Mouse (Mus musculus) hematopoietic stem cell, adult 5-6 weeks (primary cell): ENCODE measurements at regions not wholly inside any gene's neighbourhood (a gene's known extent, or its start where the extent isn't known, plus 50 kb on each side); places are given as distances from the start of the nearest gene placed in this dataset.
A peak's percentile ranks its signal among the peaks of the same experiment; 100 is the strongest.

Source experiments
- ATAC-seq, 2 experiments: fragments of 125-278 bp in 1 of 2; replicated peaks in 1 of 2; 2 replicates each; pipeline ENCODE4 v1.8.0; 2016 to 2017; ENCODE audit warnings: inconsistent platforms in 2 of 2, mild to moderate bottlenecking in 2 of 2, moderate number of reproducible peaks in 2 of 2, low read depth in 1 of 2, moderate TSS enrichment in 1 of 2; ENCODE audit not compliant: low FRiP score in 2 of 2, poor library complexity in 2 of 2, severe bottlenecking in 2 of 2, insufficient read depth in 1 of 2, low TSS enrichment in 1 of 2

DNA sequence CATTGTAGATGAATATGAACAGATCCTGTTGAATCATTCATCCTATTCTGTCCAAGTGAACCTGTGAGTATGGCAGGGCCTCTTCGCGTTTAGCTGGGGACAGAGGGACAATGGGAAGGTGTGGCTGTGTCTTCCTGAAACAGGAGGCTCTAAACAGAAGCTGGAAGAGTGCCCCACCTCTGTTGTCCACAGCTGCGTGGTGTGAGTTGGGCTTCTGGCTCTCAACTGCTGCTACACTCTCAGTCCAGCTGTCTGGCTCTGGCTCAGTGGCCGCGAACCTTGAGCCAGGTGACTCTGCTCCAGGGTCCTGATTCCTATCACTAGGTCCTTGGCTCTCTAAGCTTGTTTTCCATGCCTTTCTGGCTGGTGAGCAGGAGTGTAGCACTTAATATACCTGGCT lies 434.0 kb upstream of the Mki67 start:
- no peak for ATAC-seq

DNA sequence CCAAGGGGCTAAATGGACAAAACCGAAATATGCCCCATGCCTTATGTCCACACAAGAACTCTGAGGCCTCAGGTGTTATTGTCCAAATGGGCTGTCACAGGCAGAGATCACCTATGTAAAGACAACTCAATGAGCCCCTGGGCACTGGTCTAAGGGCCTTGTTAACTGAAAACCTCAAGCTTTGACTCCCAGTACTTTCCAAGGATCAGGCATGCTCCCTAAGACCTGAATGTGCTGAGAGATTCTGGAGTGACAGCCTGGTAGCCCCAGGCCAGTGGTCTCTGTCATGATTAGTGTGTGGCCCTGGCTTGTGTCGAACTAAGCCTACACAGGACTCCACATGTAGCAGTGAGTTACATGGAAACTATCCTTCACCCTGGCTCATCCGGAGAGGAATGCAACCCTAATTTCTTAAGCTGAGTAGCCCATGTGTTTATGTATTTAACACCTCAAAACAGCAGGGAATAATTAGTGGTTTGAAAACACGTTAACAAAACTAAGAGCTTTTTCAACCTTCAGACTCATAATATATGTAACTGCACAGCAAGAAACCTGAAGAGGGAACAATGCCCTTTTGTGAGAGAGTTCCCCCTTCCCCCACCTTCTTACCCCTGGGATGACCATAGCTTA lies 435.3 kb upstream of the Mki67 start:
- no peak for ATAC-seq

DNA sequence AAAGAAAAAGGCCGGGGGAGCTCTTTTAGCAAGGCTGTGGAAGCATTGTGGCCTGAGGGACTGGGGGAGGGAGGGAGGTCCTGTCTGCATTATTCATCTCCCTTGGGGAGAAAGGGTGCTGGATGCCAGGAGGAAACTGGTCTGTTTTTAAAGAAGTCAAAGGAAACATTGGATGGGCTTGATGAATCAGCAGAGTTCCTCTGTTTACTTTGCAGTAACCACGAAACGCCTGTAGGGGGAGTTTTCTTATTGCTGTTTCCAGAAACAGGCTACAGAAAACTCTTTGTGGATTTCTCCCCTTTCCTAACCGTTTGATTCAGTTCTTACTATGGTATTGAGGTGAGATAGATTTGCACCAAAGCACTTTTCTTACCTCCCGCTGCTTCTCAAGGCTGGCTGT lies 436.3 kb upstream of the Mki67 start:
- ATAC-seq, result peak in 1 of 2 experiments; percentile 69; a peak in 2 of 4 replicates

DNA sequence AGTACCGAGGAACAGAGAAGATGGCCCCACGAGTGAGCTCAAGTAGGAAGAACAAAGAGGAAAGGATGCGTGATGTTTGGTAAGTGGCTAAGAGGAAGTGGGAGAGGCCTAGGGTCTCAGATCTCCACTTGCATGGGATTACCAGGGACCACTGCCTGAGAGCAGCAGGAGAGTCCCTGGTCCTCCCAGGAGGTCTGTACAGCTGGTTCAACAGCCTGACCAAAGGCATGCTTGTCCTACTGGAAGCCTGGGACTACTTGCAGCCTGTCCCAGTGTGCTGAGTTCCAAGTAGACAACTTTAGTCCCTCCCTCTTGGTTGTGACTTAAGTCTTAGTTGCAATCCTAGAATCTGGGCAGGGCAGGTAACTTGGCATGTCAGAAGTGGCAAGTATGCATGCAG lies 437.5 kb upstream of the Mki67 start:
- ATAC-seq, result no peak

DNA sequence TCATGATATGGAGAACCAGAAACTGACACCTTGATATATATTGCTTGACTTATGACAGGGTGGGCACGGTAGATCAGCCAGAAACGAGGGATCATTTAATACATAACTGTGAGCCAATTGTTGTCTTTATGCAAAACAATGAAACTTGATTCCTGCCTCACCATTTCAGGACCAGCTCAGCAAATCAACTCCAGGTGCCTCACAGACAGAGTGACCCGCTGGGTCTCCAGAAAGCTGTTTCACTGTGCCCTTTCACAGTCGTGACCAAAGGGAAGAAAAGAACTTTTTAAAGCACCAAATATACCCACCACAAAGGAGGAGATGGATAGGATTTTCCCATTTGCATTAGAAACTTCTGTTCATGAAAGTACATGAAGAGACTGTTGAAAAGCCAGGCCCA lies 443.0 kb upstream of the Mki67 start:
- ATAC-seq, result no peak

DNA sequence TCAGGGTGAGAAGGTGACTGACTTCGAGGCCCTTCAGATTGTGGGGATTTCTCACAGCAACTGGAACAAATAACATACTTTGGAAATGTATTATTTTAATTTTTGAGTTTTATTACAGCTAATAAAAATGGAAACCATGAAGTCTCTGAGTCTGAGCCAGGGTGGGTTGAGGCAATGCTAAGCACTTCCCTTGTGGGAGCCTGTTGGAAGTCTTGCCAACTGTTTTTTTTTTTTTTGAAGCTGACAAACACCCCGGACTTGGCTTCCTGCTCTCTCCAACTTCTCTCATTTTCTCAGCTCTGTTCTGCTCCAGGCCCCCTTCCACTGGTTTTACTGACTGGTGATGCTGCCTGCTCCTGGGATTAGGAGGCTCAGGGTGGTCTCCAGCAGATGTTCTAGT lies 445.4 kb upstream of the Mki67 start:
- no peak for ATAC-seq

DNA sequence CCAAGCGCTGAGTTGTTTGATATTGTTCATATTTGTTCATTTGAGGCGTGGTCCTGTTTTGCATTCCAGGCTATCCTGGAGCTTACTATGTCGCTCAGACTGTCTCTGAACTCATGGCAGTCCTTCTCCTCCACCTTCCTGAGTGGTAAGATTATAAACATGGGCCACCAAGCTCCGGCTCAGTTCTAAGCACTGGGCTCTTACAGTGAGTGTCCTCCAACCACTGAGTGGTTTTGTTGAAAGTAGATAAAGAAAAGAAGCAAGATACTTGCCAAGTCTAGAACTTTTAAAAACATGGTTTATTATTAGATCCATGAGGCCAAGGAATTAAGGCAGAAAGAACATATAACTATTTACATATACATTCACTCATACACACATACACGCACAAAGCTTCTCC lies 448.7 kb upstream of the Mki67 start:
- ATAC-seq, result no peak

DNA sequence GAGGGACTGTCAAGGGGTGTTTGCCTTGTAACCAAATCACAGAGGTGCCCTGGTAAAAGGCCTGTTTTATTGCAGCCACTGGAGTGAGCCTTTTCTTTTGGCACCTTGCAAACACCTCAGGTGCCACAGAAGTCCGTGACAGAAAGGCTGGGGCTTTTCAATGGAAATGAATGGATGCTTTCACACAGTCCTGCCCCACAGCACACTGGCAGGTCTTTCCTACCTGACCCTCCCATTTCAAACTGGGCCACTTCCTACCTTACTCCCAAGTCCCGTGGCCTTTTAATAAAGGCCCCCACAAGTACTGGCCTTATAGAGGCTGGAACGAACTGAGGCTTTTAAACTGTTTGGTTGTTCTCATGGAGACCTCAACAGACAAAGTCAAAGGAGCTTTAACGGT lies 453.1 kb upstream of the Mki67 start:
- ATAC-seq, result no peak

DNA sequence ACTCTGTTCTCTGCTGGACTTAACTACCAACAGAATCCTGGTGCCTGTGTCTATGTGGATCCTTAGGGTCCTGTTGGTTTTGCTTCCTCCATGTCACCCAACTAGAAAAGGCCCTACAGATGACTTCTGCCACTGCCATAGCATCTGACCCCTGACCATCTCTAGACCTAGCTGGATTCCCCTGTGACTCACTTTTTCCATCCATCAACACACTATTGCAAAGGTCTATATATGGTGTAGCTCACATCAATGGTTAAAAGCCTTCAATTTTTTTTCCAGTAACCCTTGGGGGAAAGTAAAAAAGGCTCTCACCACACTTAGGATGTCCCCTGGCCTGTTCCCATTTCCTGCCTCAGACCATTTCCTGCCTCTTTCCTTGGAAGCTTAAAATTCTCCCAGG lies 460.2 kb upstream of the Mki67 start:
- no peak for ATAC-seq

DNA sequence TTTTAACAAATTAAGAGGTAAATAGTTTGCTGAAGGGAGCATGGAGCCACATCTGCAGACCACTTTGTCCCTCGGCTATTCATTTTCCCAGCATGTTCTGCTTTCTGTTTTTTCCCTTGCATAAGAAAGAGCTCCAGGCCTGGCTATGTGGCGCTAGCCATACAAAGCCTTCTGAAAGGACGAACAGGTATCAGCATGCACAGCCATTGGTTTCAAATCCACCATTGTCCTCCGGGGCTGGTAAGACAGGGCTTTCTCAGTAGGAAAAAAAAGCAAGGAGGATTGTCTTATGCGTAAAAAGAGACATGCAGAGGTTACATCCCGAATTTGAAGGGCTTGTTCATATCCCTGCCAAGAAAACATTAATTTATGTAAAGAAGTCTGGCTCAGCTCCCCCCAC lies 464.8 kb upstream of the Mki67 start:
- no peak for ATAC-seq

DNA sequence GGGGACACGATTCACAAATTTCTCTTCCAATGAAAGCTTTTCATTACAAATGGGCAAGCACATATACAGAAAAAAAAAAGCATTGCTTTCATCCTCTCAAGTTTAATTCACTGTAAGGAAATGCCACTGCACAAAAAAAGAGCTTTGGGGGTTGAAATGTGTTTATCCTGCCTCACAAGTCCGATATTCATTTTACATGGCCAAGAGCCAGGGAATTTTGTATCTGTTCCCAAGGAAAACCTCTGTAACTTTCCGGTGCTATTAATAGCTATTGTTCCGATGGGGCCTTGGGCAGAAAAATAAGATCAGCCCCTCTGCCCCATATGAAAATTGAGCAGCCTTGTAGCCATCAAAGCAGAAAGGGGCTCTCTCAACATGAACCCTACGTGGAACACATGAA lies 465.9 kb upstream of the Mki67 start:
- ATAC-seq, result no peak

DNA sequence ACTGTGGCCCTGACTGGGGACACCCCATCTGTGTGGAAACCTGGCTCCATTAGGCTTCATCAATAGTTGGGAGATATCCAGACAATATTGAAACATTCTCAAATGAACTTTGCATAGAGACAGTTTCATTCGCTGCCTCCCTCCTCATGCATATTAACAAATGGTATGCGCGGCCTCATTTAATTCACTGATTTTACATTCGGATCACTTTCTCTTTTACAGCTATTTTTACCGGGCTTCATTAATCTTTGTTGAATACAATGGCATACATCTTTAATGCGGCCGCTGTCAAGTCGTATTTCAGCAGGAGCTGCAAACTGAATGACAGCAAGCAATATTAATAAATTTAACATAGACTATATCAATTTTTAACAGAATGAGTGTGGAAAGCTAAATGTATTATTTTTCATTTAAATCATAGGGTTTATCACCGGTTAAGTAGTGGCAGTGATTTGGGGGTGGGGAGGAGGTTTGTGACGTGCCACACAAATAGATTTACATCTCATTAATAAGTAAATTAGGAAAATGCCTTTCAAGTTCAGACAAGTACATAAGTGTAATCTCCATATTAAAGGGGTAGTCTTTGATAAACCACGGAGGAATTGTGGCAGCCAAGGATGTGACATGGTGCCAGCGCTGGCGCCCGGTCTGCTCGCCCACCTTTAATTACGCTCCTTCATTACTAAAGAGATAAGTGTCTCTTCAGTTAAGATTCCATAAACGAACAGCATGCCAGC lies 480.4 kb upstream of the Mki67 start:
- ATAC-seq, result no peak

DNA sequence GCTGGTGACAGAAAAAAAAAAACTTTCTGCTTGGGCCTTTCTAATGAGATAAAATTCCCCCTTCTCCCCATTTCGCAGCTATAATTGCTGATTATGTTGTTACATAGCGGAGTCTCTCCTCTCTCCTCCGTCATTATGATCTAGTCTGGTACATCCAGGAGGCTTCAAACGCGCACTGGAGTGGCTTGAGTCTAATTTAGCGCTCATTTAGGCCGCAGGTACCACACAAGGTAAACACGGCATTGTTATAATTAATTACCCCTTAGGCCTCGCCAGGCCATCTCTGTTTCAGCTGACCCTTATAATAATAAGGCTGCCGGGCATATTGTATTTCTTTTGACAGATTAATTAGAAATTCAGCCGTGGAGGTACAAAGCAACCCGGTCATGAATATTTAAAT lies 492.7 kb upstream of the Mki67 start:
- no peak for ATAC-seq

DNA sequence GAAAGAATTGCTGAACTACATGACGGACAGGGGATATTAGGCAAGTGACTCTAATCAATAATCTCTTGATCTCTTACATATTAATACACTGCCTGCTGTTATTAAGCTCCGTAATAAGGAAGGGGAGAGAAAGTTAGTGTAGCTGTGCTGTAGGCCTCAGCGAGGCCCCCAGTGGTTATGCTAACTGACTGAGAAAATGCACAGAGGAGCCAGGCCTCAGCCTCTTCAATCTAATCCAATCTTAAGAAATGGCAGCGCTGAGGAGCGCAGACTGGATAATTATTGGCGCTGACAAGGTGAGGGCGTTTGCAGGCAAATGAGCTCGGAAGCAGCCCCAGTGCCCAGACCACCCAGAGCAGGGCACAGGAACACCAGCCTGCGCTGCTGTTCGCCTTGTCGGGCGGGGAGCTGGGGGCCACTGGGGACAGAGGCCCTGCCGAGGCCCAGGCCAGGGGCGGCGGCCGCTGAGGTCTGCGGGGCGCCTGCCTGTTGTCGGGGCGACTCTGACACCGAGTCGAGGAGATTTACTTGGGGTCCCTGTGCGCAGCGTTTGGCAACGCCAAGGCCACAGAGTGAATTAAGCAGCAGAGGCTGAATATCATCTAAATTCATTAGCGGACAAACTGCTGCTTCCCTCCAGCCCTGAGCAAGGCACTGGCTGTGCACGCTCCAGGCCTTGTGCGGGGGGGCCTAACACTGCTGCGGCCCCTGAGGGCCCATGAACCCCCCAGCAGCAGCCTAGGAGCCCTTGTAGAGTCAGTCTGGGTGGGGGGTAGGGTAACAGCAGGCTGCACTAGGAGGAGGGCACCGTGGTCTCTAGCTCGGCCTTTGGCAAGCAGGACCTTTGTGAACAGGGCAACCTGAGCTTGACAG lies 493.4 kb upstream of the Mki67 start:
- ATAC-seq, result no peak

DNA sequence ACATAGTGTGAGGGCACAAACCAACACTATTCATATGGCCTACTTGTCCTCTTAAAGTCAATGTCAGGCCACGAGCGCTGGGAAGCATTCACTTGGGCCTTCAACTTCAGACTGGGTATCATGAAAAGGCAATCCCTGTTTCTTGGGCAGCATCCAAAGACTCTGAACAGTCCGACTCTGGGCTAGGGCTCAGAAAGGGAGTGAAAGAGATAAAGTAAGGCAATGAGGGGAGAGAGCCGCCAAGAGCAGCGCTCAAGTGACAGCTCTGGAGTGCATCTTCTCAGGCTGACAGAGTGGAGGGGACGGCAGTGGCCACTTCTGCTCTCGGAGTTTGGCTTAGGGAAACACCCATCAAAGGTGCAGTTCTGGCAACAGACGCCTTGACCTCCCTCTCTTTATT lies 496.3 kb upstream of the Mki67 start:
- ATAC-seq, result no peak

DNA sequence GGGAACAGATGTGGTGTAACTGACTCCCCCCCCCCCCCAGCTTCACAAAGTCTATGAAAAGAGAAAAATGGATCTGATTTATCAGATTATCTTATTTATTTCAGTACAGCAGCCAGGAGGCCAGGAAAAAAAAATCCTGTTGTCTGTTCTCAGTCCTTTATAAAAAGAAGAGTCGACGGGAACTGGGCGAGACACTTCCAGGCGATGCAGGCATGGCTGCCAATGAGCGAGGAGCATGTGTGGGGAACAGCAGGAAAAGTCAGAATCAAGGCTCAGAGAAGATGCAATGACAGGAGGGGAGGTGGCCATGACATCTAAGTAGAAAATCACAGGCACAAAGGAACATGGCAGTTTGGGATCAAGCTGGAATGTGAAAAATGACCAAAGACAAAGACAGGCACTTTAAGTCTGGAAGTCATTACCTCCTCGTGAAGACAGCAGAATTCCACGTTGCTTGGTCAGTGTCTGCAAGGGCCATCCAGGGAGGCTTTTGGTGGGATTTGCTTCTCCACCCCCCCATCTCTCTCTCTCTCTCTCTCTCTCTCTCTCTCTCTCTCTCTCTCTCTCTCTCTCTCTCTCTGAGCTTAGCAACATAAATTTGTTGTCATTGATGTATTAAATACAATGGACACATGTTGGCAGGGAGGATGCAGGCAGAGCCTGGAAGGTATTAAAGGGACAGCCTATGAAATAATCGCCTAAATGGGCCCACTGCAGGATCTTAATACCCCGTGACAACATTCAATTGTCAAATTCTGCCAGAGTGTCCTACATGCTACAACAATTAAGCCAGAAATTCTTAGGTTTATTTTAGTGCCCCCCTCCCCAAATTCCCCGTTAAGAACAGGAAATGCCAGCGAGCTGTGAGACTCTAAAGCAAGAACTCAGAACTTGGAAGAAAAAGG lies 497.1 kb upstream of the Mki67 start:
- no peak for ATAC-seq

DNA sequence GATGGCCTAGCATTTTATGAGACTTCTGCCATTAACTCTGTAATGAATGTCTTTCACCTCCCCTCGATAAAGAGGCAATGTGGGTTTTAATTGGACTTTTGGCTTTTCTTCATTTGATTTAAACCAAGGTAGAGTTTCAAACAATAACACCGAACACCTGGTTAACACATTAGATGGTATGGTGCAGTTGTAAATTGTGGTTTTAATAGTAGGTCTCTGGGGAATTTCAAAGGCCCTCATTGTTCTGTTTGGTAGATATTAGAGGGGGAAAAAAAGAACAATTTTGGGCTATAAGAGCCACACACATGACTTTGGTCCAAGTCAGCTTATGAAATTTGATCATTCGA lies 497.8 kb upstream of the Mki67 start:
- no peak for ATAC-seq

DNA sequence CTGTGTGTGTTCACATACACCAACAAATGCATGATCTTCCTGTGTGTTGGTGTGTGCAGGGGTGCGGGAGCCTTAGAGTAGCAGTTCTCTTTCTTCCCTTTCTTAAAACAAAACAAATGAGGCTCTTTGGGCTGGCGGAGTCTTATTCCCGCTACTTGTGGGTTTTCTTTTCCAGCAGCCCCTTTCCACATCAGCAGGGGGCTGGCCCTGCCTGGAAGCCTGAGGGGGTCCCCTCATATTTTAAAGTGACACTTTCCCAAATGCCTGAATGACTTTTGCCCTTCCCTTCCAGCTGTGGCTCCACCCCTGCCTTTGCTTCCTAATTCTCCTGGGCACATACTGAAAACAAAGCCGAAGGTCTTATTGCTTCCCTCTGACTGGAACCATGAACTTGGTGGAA lies 498.3 kb upstream of the Mki67 start:
- ATAC-seq, result no peak
